9 mouse cellular contexts compared by ENCODE assay signal in genomic region chrX:9200380-9200917, GRCm38 (mm10). TPM values are rescaled to one million over a fixed set of nuclear protein-coding genes. Genes with fewer than 3 reads are reported as not detected.
A peak's percentile ranks its signal among the peaks of the same experiment; 100 is the strongest.
DNase-seq lines count a peak whose midpoint lies in the region; ATAC-seq and TF ChIP-seq lines count a peak whose summit lies in the region.
"Had no signal": no experiment of that assay in that cellular context is flagged by ENCODE, and none has a peak within 500 bp of the region (broad histone marks: within the 10 kb centered on the region; RNA-seq: fewer than 3 reads in every experiment).

No protein-coding gene starts in this region.

- H3K4me1 ChIP-seq in forebrain, embryonic 11.5 days (replicated peaks; ENCODE audit: control insufficient read depth, insufficient read depth, low read length), result no peaks in the 10 kb centered on the region
- no peaks in the 10 kb centered on the region for H3K4me1 ChIP-seq in hindbrain, embryonic 14.5 days (replicated peaks; ENCODE audit: control insufficient read depth, insufficient read depth, low read length)
- H3K4me1 ChIP-seq in limb, embryonic 15.5 days, result peaks cover 4% of the 10 kb centered on the region; the same call in 1 of the 2 replicates

- H3K4me3 ChIP-seq in forebrain, embryonic 11.5 days (ENCODE audit: low read depth, low read length), result peak overlapping the region; percentile 33
- H3K4me3 ChIP-seq in hindbrain, embryonic 14.5 days (replicated peaks; ENCODE audit: low read length), result peak overlapping the region; percentile 49
- peak overlapping the region; percentile 45 for H3K4me3 ChIP-seq in limb, embryonic 15.5 days
- peak overlapping the region; percentile 12 for H3K4me3 ChIP-seq in myocyte

- H3ac ChIP-seq in myocyte (ENCODE audit: control insufficient read depth, insufficient read length), result peak overlapping the region; percentile 42

- 14% methylated on average over 52 of the region's 72 CpGs for WGBS in forebrain, embryonic 11.5 days
- 19% methylated on average over 61 of the region's 72 CpGs for WGBS in hindbrain, embryonic 14.5 days
- 19% methylated on average over 54 of the region's 72 CpGs for WGBS in limb, embryonic 15.5 days

- peak overlapping the region; percentile 55 for H3K4me2 ChIP-seq in forebrain, embryonic 11.5 days (ENCODE audit: low read depth, low read length, severe bottlenecking)
- H3K4me2 ChIP-seq in hindbrain, embryonic 14.5 days (replicated peaks), result peak overlapping the region; percentile 58
- H3K4me2 ChIP-seq in limb, embryonic 15.5 days, result peak overlapping the region; percentile 72
- H3K4me2 ChIP-seq in myocyte (ENCODE audit: low read depth), result peak overlapping the region; percentile 65

- H3K9ac ChIP-seq in forebrain, embryonic 11.5 days (ENCODE audit: low read length), result peak overlapping the region; percentile 29; the same call in 1 of the 2 replicates
- peak overlapping the region; percentile 63 for H3K9ac ChIP-seq in hindbrain, embryonic 14.5 days
- no peak overlapping the region for H3K9ac ChIP-seq in limb, embryonic 15.5 days

- peak; percentile 6 for DNase-seq in gastrocnemius, adult 18-20 months (ENCODE audit: low spot score)
- DNase-seq in gastrocnemius, postnatal 25 days, result no peak
- DNase-seq in brain, embryonic 14.5 days (ENCODE audit: low read depth), result peak; percentile 81
- DNase-seq in forebrain, embryonic 11.5 days (ENCODE audit: low spot score), result peak; percentile 82
- DNase-seq in hindbrain, embryonic 14.5 days (ENCODE audit: low spot score), result peak; percentile 28
- DNase-seq in thymus, postnatal 25 days, result peak; percentile 19

- no peaks in the 10 kb centered on the region for H3K36me3 ChIP-seq in forebrain, embryonic 11.5 days (ENCODE audit: control insufficient read depth, insufficient read depth, low read length)
- H3K36me3 ChIP-seq in hindbrain, embryonic 14.5 days (replicated peaks; ENCODE audit: control insufficient read depth, insufficient read depth), result no peaks in the 10 kb centered on the region
- H3K36me3 ChIP-seq in limb, embryonic 15.5 days, result no peaks in the 10 kb centered on the region
- no peaks in the 10 kb centered on the region for H3K36me3 ChIP-seq in myocyte (ENCODE audit: control insufficient read depth, insufficient read depth)

- no peak for TF ChIP-seq POLR2A in brain, embryonic 14.5 days (IDR thresholded peaks at IDR 0.05; ENCODE audit: borderline replicate concordance, extremely low read depth, insufficient read depth, insufficient read length, poor library complexity, severe bottlenecking)
- no peak for TF ChIP-seq POLR2A in myocyte (IDR thresholded peaks at IDR 0.05; ENCODE audit: insufficient read length, low read depth)

- H3K27ac ChIP-seq in forebrain, embryonic 11.5 days (ENCODE audit: low read depth, low read length), result no peak overlapping the region
- H3K27ac ChIP-seq in hindbrain, embryonic 14.5 days, result 0 out of 2 replicates have a peak overlapping the region, but pooled peaks have one; percentile 32
- H3K27ac ChIP-seq in limb, embryonic 15.5 days, result no peak overlapping the region

- peak; percentile 81 for ATAC-seq in forebrain, embryonic 11.5 days (replicated peaks; ENCODE audit: low FRiP score)
- peak; percentile 67 for ATAC-seq in hindbrain, embryonic 14.5 days (ENCODE audit: low FRiP score)
- no peak for ATAC-seq in limb, embryonic 15.5 days (ENCODE audit: insufficient number of reproducible peaks, low FRiP score, low TSS enrichment, low read depth)

- H3K79me2 ChIP-seq in myocyte (ENCODE audit: control insufficient read depth, insufficient read depth), result no peaks in the 10 kb centered on the region

- no peaks in the 10 kb centered on the region for H3K9me3 ChIP-seq in forebrain, embryonic 11.5 days (ENCODE audit: control insufficient read depth, low read length)
- H3K9me3 ChIP-seq in hindbrain, embryonic 14.5 days (ENCODE audit: control insufficient read depth, low read length), result no peaks in the 10 kb centered on the region
- no peaks in the 10 kb centered on the region for H3K9me3 ChIP-seq in limb, embryonic 15.5 days

- peak; percentile 46; the same call in 1 of the 2 replicates for TF ChIP-seq CTCF in brain, embryonic 14.5 days (IDR thresholded peaks at IDR 0.05; ENCODE audit: borderline replicate concordance, extremely low read depth, insufficient read depth, insufficient read length)

- H3K27me3 ChIP-seq in forebrain, embryonic 11.5 days (ENCODE audit: control insufficient read depth, insufficient read depth, low read length), result peaks cover 2% of the 10 kb centered on the region; the same call in 1 of the 2 replicates
- H3K27me3 ChIP-seq in hindbrain, embryonic 14.5 days (ENCODE audit: control insufficient read depth, insufficient read depth, low read length), result no peaks in the 10 kb centered on the region; the same call in 1 of the 2 replicates
- peaks cover 10% of the 10 kb centered on the region for H3K27me3 ChIP-seq in limb, embryonic 15.5 days
- no peaks in the 10 kb centered on the region for H3K27me3 ChIP-seq in myocyte (ENCODE audit: control insufficient read depth, insufficient read depth, insufficient read length)

TF ChIP-seq in myocyte, 11 proteins besides CTCF, POLR2A, EP300 and RAD21:
- TF ChIP-seq MYOD1 (IDR thresholded peaks at IDR 0.05; ENCODE audit: control insufficient read depth in 1 of 3, insufficient read length in 2 of 3, low read depth in 2 of 3) (no peak), MAX (IDR thresholded peaks at IDR 0.05; ENCODE audit: low read depth) (no peak), CEBPB (IDR thresholded peaks at IDR 0.05; ENCODE audit: insufficient read depth, poor library complexity, severe bottlenecking) (no peak), USF1 (IDR thresholded peaks at IDR 0.05; ENCODE audit: low read depth) (no peak), REST (IDR thresholded peaks at IDR 0.05; ENCODE audit: insufficient read depth, insufficient read length) (no peak), E2F4 (IDR thresholded peaks at IDR 0.05; ENCODE audit: insufficient read depth) (no peak), TCF3 (IDR thresholded peaks at IDR 0.05; ENCODE audit: insufficient read length, low read depth) (no peak), TCF12 (IDR thresholded peaks at IDR 0.05; ENCODE audit: insufficient read depth, poor library complexity, severe bottlenecking) (no peak), MYOG (IDR thresholded peaks at IDR 0.05; ENCODE audit: control insufficient read depth in 1 of 3, insufficient read depth in 1 of 3, insufficient read length in 2 of 3, low read depth in 2 of 3) (no peak), SRF (IDR thresholded peaks at IDR 0.05; ENCODE audit: control insufficient read depth, insufficient read length, low read depth) (no peak)

RNA-seq across cellular contexts. Expression of gene Lancl3, which starts 0.7 kb away (rescaled TPM):
- under 1 TPM; 0.64 to 0.73 TPM for total RNA-seq in gastrocnemius, adult 18-20 months (2021)
- under 1 TPM; 0.20 to 0.24 TPM for total RNA-seq in gastrocnemius, postnatal 25 days (2021)
- 1.9 and 2.8 TPM in 2 replicates for polyA plus RNA-seq in brain, embryonic 14.5 days (2012; rRNA removed)
- polyA plus RNA-seq in forebrain, embryonic 11.5 days (2014; fragmentation: Nextera tagmentation; extraction: Ambion mirVana), result 0.55 and 0.75 TPM in 2 replicates
- 4.0 and 4.1 TPM in 2 replicates for polyA plus RNA-seq in hindbrain, embryonic 14.5 days (2014; fragmentation: Nextera tagmentation; extraction: Ambion mirVana)
- 0.78 and 0.81 TPM in 2 replicates for polyA plus RNA-seq in limb, embryonic 15.5 days (2015; fragmentation: Nextera tagmentation; extraction: Ambion mirVana)
- 0.37 TPM for polyA plus RNA-seq in myocyte (2012; fragmentation: generic; extraction: Trizol)

RNA-seq across cellular contexts. Expression of gene Gm14862, which starts 56.2 kb away (rescaled TPM):
- total RNA-seq in gastrocnemius, adult 18-20 months (2021), result not detected
- not detected for total RNA-seq in gastrocnemius, postnatal 25 days (2021)
- not detected in 2 replicates for polyA plus RNA-seq in brain, embryonic 14.5 days (2012; rRNA removed)
- not detected in 2 replicates for polyA plus RNA-seq in forebrain, embryonic 11.5 days (2014; fragmentation: Nextera tagmentation; extraction: Ambion mirVana)
- not detected in 2 replicates for polyA plus RNA-seq in hindbrain, embryonic 14.5 days (2014; fragmentation: Nextera tagmentation; extraction: Ambion mirVana)
- not detected in 2 replicates for polyA plus RNA-seq in limb, embryonic 15.5 days (2015; fragmentation: Nextera tagmentation; extraction: Ambion mirVana)
- not detected for polyA plus RNA-seq in myocyte (2012; fragmentation: generic; extraction: Trizol)
- polyA plus RNA-seq: large intestine, adult 2 months had no signal
